Mouse (Mus musculus) liver, embryonic 14.5 days (tissue): ENCODE measurements around the gene Zcchc12.

Experiments used
- CTCF ChIP-seq: IDR thresholded peaks from 2 replicates; pipeline ENCODE4 v1.5.1; 2016; ENCODE audit warnings: antibody characterized with exemption, low read depth, control low read depth
- EP300 ChIP-seq: IDR thresholded peaks from 2 replicates; pipeline ENCODE4 v1.6.1; 2016; ENCODE audit warnings: antibody characterized with exemption, low read depth

GRCm38 (mm10) chrX:36193951-36194350 lies 1.8 kb upstream of the Zcchc12 start:
- TF ChIP-seq CTCF, result no peak
- no peak for TF ChIP-seq EP300
